Mouse (Mus musculus): ENCODE data around the gene Fdxacb1. TPM values are rescaled to one million over a fixed set of nuclear protein-coding genes. Genes with fewer than 3 reads are reported as not detected.

Fdxacb1 gene
- total RNA-seq, 1 experiment from 2014 or later = 9.2 TPM

DNA sequence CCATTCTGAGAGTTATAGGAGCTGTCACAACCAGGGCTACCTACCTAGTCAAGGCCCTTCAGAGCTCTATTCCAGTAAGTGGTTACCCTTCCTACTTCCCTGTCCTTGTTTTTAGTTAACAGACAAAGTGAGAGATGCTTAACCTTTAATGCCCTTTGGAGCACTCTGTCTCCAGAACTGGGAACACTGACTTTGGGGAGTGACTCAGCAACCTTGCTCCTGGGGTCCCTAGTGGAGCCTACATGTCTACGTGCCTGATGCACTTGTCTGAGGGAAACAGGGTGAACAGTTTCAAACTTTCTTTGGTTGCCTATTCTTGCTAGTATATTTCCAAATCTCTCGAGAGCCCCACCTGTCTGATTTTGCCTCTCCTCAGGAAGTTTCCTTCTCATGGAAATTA lies 25.3 kb upstream of the Fdxacb1 start:
- no peak for ATAC-seq (ENCODE audit: extremely low read depth, insufficient number of reproducible peaks, low FRiP score, poor library complexity, severe bottlenecking)

- ATAC-seq (ENCODE audit: extremely low read depth, insufficient number of reproducible peaks, low FRiP score, poor library complexity, severe bottlenecking) = no peak
These were observed 22.2 kb upstream of the Fdxacb1 start for GRCm38 (mm10) chr9:50745806-50746205.

GRCm38 (mm10) chr9:50746214-50746677 lies 21.8 kb upstream of the Fdxacb1 start, which contains the start of gene 2310030G06Rik:
2310030G06Rik (minus strand) TSS chr9:50746536.
- no peak for ATAC-seq (ENCODE audit: extremely low read depth, insufficient number of reproducible peaks, low FRiP score, poor library complexity, severe bottlenecking)

DNA sequence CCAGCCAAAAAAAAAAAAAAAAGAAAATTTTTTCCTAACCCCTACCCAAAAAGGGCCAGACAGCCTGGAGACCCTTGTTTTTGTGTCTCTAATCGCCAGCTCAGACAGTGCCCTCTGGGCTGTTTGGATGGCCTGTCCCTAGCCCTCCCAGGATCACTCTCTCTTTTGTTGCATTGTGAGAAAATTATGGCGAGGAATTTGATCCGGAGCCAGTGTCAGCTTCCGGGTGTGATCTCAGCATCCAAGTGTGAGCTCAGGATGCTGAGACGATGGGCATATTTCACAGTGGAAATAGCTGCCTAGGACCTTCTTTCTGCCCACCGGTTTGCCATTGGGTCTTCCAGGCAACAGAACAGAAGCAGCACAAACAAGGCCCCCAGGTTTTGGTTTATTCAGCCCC lies 17.3 kb upstream of the Fdxacb1 start:
- ATAC-seq (ENCODE audit: extremely low read depth, insufficient number of reproducible peaks, low FRiP score, poor library complexity, severe bottlenecking) = no peak

DNA sequence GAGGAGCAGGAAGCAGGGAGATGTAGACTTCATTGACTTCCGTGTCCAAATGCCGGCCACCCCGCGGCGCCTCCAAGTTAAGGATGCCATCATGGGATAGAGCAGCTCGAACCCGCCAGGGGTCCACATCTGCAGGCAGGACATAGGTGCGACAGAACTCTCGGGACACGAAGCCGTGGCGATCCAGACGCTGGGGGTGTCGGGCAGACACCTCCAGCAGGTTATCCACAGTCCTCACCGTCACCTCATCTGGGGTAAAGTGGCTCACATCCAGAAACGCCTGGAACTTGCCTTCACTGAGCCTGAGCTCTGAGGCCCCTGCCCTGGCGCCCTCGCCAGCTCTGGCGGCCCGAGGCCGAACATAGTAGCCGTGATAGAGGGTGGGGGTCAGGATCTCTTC lies 16.7 kb upstream of the Fdxacb1 start, which contains the start of gene Cryab:
Gene Cryab (plus strand): TSS at position 3 of the 400 bp plus-strand sequence.
- ATAC-seq (ENCODE audit: extremely low read depth, insufficient number of reproducible peaks, low FRiP score, poor library complexity, severe bottlenecking) = no peak

GRCm38 (mm10) chr9:50752054-50752602 lies 15.9 kb upstream of the Fdxacb1 start, which contains the start of gene Hspb2:
Hspb2 (minus strand) TSS chr9:50752354.
- ATAC-seq (ENCODE audit: extremely low read depth, insufficient number of reproducible peaks, low FRiP score, poor library complexity, severe bottlenecking) = no peak

- ATAC-seq (ENCODE audit: extremely low read depth, insufficient number of reproducible peaks, low FRiP score, poor library complexity, severe bottlenecking) = 0 out of 2 replicates have a peak, but pooled peaks have one; percentile 13
These were observed 15.0 kb upstream of the Fdxacb1 start for GRCm38 (mm10) chr9:50752784-50753615.

- no peak for ATAC-seq (ENCODE audit: extremely low read depth, insufficient number of reproducible peaks, low FRiP score, poor library complexity, severe bottlenecking)
These were observed 14.1 kb upstream of the Fdxacb1 start for GRCm38 (mm10) chr9:50753947-50754346.

- no peak for ATAC-seq (ENCODE audit: extremely low read depth, insufficient number of reproducible peaks, low FRiP score, poor library complexity, severe bottlenecking)
These were observed 11.3 kb upstream of the Fdxacb1 start for GRCm38 (mm10) chr9:50756711-50757110.

DNA sequence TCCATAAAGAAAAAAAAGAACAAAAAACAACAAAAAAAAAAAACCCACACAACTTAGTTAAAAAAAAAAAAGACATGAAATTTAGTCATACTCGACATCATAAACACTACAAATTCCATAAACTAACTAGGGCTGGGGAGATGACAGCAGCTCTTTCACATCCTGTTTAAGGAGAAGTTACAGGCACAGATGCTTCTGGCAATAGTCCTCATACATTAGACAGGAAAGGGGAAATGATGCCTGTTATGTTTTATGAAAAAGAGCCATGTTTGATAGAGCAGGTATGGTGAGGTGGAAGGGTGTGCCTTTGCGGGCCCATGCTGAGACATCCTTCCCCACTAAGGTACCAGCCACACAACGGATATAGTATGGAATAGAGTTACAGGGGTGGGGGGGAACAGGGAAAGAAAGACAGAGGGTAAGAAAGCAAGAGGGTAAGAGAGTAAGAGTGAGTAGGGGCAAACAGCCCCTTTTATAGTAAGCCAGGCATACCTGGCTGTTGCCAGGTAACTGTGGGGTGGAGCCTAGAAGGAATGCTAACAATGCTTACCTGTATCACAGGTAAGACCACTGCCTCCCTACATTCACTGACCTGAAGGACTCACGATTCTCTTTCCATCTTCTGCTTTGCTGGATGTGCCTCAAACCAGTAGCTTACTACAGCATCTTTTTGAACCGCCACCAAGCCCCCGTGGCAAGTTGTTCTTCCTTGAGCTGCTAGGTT lies 6.4 kb upstream of the Fdxacb1 start:
- ATAC-seq (ENCODE audit: extremely low read depth, insufficient number of reproducible peaks, low FRiP score, poor library complexity, severe bottlenecking) = no peak

GRCm38 (mm10) chr9:50763331-50763730 lies 4.7 kb upstream of the Fdxacb1 start:
- ATAC-seq (ENCODE audit: extremely low read depth, insufficient number of reproducible peaks, low FRiP score, poor library complexity, severe bottlenecking) = no peak

GRCm38 (mm10) chr9:50767531-50768106 lies 417 bp upstream of the Fdxacb1 start:
- ATAC-seq (ENCODE audit: extremely low read depth, insufficient number of reproducible peaks, low FRiP score, poor library complexity, severe bottlenecking) = no peak

- ATAC-seq (ENCODE audit: extremely low read depth, insufficient number of reproducible peaks, low FRiP score, poor library complexity, severe bottlenecking) = no peak
These were observed 2.0 kb downstream of the Fdxacb1 start for GRCm38 (mm10) chr9:50770011-50770410.

DNA sequence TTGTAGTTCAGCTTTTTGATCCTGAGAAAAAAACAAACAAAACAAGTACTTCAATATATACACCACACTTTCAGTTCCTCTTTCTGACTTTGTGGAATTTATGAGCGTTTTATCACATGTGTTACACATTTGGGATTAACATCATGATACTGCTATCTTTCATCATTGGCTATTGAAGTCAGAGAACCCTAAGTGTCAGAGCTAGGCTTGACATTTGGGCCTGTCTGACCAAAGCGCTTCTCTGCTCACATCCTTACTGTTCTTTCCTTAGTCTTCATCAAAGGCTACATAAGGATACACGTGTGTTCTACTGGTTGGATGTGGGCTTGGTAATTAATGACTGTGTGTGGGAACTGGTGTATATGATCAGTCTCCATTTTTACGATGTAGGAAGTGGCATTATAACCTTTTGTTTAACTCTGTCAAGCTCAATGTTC lies 6.0 kb downstream of the Fdxacb1 start:
- peak; percentile 33; the same call in 1 of the 2 replicates for ATAC-seq (ENCODE audit: extremely low read depth, insufficient number of reproducible peaks, low FRiP score, poor library complexity, severe bottlenecking)

- ATAC-seq (ENCODE audit: extremely low read depth, insufficient number of reproducible peaks, low FRiP score, poor library complexity, severe bottlenecking) = peak; percentile 77
These were observed 7.1 kb downstream of the Fdxacb1 start, which contains the start of the genes Alg9 and 1110032A03Rik for GRCm38 (mm10) chr9:50774991-50775612. Alg9 (plus strand) TSS chr9:50775019. 1110032A03Rik (minus strand) TSS chr9:50775520.

DNA sequence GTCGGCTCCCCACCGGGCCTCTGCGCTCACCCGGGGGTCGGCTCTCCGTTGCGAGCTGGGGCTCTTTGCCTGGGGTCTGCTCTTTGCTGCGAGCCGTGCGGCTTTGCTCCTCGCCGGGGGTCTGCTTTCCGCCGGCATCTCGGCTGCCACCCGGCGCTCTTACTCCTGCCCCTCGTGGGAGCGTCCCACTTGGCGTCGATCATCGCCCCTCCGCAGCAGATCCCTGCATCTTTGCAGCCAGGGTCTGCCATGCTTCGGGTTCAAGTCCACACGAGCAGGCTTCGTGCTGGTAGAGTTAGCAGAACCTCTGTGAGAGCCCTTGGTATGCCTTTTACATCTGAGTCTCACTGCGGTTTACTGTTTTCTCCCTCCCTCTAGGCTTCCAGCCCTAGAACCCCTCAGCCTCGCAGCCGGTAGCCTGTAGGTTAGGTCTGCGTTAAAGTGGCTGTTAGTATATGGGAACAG lies 7.7 kb downstream of the Fdxacb1 start:
- ATAC-seq (ENCODE audit: extremely low read depth, insufficient number of reproducible peaks, low FRiP score, poor library complexity, severe bottlenecking) = no peak

- no peak for ATAC-seq (ENCODE audit: extremely low read depth, insufficient number of reproducible peaks, low FRiP score, poor library complexity, severe bottlenecking)
These were observed 8.2 kb downstream of the Fdxacb1 start for GRCm38 (mm10) chr9:50776162-50776760.

DNA sequence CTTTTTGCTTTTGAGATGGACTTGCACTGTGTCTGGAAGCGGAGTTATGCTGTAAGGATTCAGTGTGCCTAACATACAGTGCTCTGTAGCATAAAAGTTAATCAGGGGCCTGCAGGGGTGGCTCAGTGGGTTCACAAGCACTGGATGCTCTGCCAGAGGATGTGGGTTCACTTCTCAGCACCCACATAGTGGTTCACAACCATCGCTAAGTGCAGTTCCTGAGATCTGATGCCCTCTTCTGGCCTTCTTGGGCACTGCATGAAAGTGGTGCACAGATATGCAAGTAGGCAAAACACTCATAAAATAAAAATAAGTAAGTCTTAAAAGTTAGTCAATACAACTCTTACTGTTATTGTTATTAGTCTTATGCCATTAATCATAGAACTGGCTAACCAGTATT lies 14.1 kb downstream of the Fdxacb1 start:
- ATAC-seq (ENCODE audit: extremely low read depth, insufficient number of reproducible peaks, low FRiP score, poor library complexity, severe bottlenecking) = peak; percentile 66; the same call in 1 of the 2 replicates
